Mouse (Mus musculus) limb, embryonic 11.5 days (tissue): ENCODE measurements at regions not wholly inside any gene's neighbourhood (a gene's known extent, or its start where the extent isn't known, plus 50 kb on each side); places are given as distances from the start of the nearest gene placed in this dataset.

ENCODE experiments used
- ATAC-seq: fragments of 200-750 bp; cut with Nextera tagmentation; 2 replicates; pipeline ENCODE4 v1.8.0; 2017; ENCODE audit warnings: low read depth; ENCODE audit not compliant: insufficient number of reproducible peaks, low FRiP score, low TSS enrichment
- DNase-seq: peaks from one replicate; pipeline ENCODE4 v3.0.0-alpha.2; 2015; ENCODE audit warnings: low spot score
- H3K27ac ChIP-seq: fragments of 300-500 bp; sonication (generic); replicated peaks from 2 replicates; pipeline ENCODE4 v1.5.1; 2014; ENCODE audit warnings: low read depth, mild to moderate bottlenecking, low read length
- H3K27me3 ChIP-seq: fragments of 300-500 bp; sonication (generic); 2 replicates; pipeline ENCODE4 v1.6.1; 2014; ENCODE audit warnings: mild to moderate bottlenecking, low read length, mixed read lengths; ENCODE audit not compliant: control insufficient read depth, insufficient read depth
- H3K36me3 ChIP-seq: fragments of 300-500 bp; sonication (generic); 2 replicates; pipeline ENCODE4 v1.6.1; 2014; ENCODE audit warnings: mild to moderate bottlenecking, low read length, moderate library complexity, mixed read lengths; ENCODE audit not compliant: control insufficient read depth, insufficient read depth
- H3K4me1 ChIP-seq: fragments of 300-500 bp; sonication (generic); 2 replicates; pipeline ENCODE4 v1.6.1; 2014; ENCODE audit warnings: low read length, mixed read lengths; ENCODE audit not compliant: control insufficient read depth, insufficient read depth
- H3K4me2 ChIP-seq: fragments of 300-500 bp; sonication (generic); 2 replicates; pipeline ENCODE4 v1.6.1; 2014; ENCODE audit warnings: low read depth, mild to moderate bottlenecking, moderate library complexity; ENCODE audit not compliant: severe bottlenecking
- H3K4me3 ChIP-seq: fragments of 300-500 bp; sonication (generic); 2 replicates; pipeline ENCODE4 v1.5.1; 2014; ENCODE audit warnings: low read depth, low read length
- H3K9ac ChIP-seq: fragments of 300-500 bp; sonication (generic); 2 replicates; pipeline ENCODE4 v1.6.1; 2014; ENCODE audit warnings: mild to moderate bottlenecking, low read length
- H3K9me3 ChIP-seq: fragments of 300-500 bp; sonication (generic); 2 replicates; pipeline ENCODE4 v1.6.1; 2016; ENCODE audit warnings: low read length; ENCODE audit not compliant: control insufficient read depth
- WGBS: fragments of 180-500 bp; shearing (Covaris S2); extraction: QIAGEN DNeasy Blood & Tissue Kit; methylation state at CpG from one replicate; pipeline ENCODE4 v1.1.7; 2014; 5-methylcytosine and 5-hydroxymethylcytosine counted together

- 76% methylated on average over 4 of the region's 4 CpGs for WGBS
- Histone ChIP-seq H3K4me3 (no peak overlapping the region), H3K4me1 (no peaks in the 10 kb centered on the region), H3K4me2 (no peak overlapping the region), H3K9me3 (no peaks in the 10 kb centered on the region), H3K27ac (no peak overlapping the region), H3K36me3 (no peaks in the 10 kb centered on the region), H3K9ac (no peak overlapping the region), H3K27me3 (no peaks in the 10 kb centered on the region)
- ATAC-seq (no peak), DNase-seq (no peak)
These were observed 65.6 kb downstream of the 4933402N22Rik start for GRCm38 (mm10) chr5:11983452-11983851.

DNA sequence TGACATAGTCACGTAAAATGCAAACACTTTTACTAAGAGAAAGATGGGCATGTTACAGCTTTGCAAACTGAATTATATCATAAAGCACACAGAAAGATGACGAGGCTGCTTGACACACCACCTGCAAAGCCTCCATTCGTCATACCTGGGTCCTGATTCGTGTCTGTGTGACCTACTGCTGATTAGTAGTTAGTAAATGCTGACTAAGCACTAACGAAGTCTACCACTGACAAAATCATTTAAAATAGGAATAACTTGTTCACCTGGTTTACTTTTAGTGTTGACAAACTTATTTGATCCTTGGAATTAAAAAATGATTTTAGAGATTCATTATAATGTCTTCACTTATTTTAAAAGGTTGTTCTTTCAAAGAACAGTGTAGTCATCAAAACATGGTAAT, 71.3 kb downstream of the 4933402N22Rik start:
- no peak overlapping the region for H3K9ac ChIP-seq
- WGBS = 79% methylated on average over 5 of the region's 5 CpGs
- ATAC-seq = no peak

GRCm38 (mm10) chr5:12000777-12001176, 82.9 kb downstream of the 4933402N22Rik start:
- Histone ChIP-seq H3K27ac (no peak overlapping the region), H3K4me2 (no peak overlapping the region), H3K4me1 (no peaks in the 10 kb centered on the region), H3K9ac (no peak overlapping the region), H3K4me3 (no peak overlapping the region), H3K27me3 (no peaks in the 10 kb centered on the region), H3K36me3 (no peaks in the 10 kb centered on the region), H3K9me3 (no peaks in the 10 kb centered on the region)
- no peak for ATAC-seq
- no peak for DNase-seq

More for the DNA sequence above, 71.3 kb downstream of the 4933402N22Rik start:
- no peak for DNase-seq
- no peak overlapping the region for H3K4me3 ChIP-seq
- H3K4me2 ChIP-seq = no peak overlapping the region
- no peaks in the 10 kb centered on the region for H3K36me3 ChIP-seq
- H3K4me1 ChIP-seq = no peaks in the 10 kb centered on the region
- H3K27me3 ChIP-seq = no peaks in the 10 kb centered on the region
- H3K27ac ChIP-seq = no peak overlapping the region
- no peaks in the 10 kb centered on the region for H3K9me3 ChIP-seq

GRCm38 (mm10) chr5:12006473-12006872, 88.6 kb downstream of the 4933402N22Rik start:
- no peak for DNase-seq
- no peak overlapping the region for H3K4me3 ChIP-seq
- no peaks in the 10 kb centered on the region for H3K27me3 ChIP-seq
- no peaks in the 10 kb centered on the region for H3K36me3 ChIP-seq
- no peaks in the 10 kb centered on the region for H3K4me1 ChIP-seq
- no peak overlapping the region for H3K9ac ChIP-seq
- no peak overlapping the region for H3K27ac ChIP-seq
- no peak for ATAC-seq
- 85% methylated on average over 3 of the region's 3 CpGs for WGBS
- no peaks in the 10 kb centered on the region for H3K9me3 ChIP-seq
- H3K4me2 ChIP-seq = no peak overlapping the region

- no peaks in the 10 kb centered on the region for H3K4me1 ChIP-seq
- no peak overlapping the region for H3K9ac ChIP-seq
- WGBS = 64% methylated on average over 1 of the region's 1 CpGs
- H3K4me3 ChIP-seq = no peak overlapping the region
- no peaks in the 10 kb centered on the region for H3K27me3 ChIP-seq
- DNase-seq (no peak), ATAC-seq (no peak)
- no peak overlapping the region for H3K4me2 ChIP-seq
- no peaks in the 10 kb centered on the region for H3K36me3 ChIP-seq
- H3K9me3 ChIP-seq = no peaks in the 10 kb centered on the region
- no peak overlapping the region for H3K27ac ChIP-seq
These were observed 98.5 kb downstream of the 4933402N22Rik start for GRCm38 (mm10) chr5:12016332-12016731.

DNA sequence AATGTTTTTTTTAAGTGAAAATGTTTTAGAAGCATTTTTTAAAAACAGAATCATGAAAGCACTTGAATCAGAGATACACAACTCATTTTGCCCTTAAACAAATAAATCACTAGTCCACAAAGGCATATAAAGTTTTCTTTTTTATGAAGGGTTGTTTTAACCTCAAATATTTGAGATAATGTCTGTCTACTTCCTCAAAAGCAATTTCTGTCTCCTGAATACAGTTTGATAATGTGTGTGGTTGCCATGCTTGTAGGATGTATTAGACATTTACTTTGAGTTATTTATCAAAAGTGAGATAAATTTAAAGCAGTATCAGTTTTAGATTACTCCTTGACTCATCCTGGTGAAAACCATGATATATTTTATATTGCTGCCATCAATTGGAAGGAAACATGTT, 102.6 kb downstream of the 4933402N22Rik start:
- Histone ChIP-seq H3K27ac (no peak overlapping the region), H3K4me1 (no peaks in the 10 kb centered on the region), H3K4me2 (no peak overlapping the region), H3K9ac (no peak overlapping the region), H3K9me3 (no peaks in the 10 kb centered on the region), H3K36me3 (no peaks in the 10 kb centered on the region), H3K4me3 (no peak overlapping the region), H3K27me3 (no peaks in the 10 kb centered on the region)
- DNase-seq (no peak), ATAC-seq (no peak)

DNA sequence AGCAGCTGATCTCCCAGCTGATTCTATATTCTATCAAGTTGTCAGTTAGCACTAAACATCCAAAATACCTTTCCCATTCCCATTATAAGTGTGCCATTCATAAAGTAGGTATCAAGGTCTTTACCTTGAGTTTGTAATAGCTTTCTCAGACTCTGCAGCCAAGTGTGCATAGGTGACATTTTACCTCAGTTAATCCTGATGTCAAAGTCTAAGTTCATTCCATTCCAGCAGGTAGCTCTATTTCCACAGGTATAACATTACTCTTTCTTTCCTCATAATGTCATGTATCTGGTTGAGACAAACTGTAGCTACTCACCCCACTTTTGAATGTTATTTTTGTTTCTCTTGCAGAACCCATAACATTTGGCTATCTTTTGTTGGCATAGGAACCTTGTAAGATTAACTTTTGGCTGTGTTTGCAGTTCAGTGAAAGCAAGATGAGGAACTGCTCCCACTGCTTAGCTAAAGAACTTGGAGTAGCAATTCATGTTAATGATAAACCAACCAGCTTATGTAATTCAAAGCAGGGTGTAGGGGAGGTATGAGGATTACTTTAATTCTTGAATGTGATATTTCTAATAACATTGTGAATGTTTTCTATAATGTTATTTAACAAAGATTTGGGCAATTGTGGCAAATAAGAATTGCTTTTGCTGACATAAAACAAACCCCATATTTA, 107.0 kb downstream of the 4933402N22Rik start:
- Histone ChIP-seq H3K36me3 (no peaks in the 10 kb centered on the region), H3K9me3 (no peaks in the 10 kb centered on the region), H3K27me3 (no peaks in the 10 kb centered on the region), H3K4me2 (no peak overlapping the region), H3K9ac (no peak overlapping the region), H3K4me1 (no peaks in the 10 kb centered on the region), H3K27ac (no peak overlapping the region), H3K4me3 (no peak overlapping the region)
- DNase-seq = no peak
- ATAC-seq = no peak

DNA sequence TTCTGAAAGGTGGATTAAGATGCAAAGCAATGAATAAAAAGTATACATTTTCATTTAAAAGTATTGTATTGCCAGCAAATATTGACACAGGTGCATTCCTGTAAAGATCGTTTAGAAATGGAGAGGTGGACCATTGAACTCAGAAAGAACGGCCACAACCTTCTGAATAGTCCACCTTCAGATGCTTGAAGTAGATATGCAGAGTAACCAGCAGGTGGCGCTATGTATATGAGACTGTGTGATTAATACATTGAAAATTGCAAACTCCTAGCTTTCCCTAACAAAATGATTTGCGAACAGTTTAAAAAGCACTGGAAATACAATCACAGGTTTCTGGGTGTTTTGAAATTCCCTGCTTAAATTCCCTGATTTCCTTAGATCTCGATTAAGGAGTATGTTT, 112.2 kb downstream of the 4933402N22Rik start:
- no peak for ATAC-seq
- peak; percentile 69 for DNase-seq

DNA sequence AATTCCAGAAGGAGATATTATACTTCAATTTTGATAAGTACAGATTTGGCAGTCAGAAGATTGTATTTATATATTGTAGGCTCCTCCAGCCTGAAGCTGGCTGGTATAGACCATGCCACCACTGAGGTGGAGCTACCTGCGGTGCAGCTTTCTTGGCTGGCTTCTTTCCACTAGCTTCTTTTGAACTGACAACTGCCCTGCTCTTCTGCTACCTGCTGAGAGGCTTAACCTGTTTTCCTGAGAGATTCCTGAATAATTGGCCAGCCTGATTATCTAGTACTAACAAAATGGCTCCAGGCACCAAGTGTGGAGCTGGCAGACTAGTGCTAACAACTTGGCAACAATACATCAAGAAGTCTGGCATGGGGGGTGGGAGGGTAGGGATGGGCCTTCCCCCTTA, 132.0 kb downstream of the 4933402N22Rik start:
- Histone ChIP-seq H3K4me1 (no peaks in the 10 kb centered on the region), H3K4me2 (no peak overlapping the region), H3K4me3 (no peak overlapping the region), H3K9me3 (no peaks in the 10 kb centered on the region), H3K27me3 (no peaks in the 10 kb centered on the region), H3K9ac (no peak overlapping the region), H3K27ac (no peak overlapping the region), H3K36me3 (no peaks in the 10 kb centered on the region)
- DNase-seq = no peak
- ATAC-seq = no peak
- WGBS = 79% methylated on average over 1 of the region's 1 CpGs

More for the DNA sequence above, 112.2 kb downstream of the 4933402N22Rik start:
- Histone ChIP-seq H3K36me3 (no peaks in the 10 kb centered on the region), H3K4me3 (no peak overlapping the region), H3K4me1 (no peaks in the 10 kb centered on the region), H3K9ac (no peak overlapping the region), H3K4me2 (no peak overlapping the region), H3K9me3 (no peaks in the 10 kb centered on the region), H3K27ac (no peak overlapping the region), H3K27me3 (no peaks in the 10 kb centered on the region)
- 21% methylated on average over 5 of the region's 5 CpGs for WGBS
